Mouse (Mus musculus): ENCODE measurements at regions not wholly inside any gene's neighbourhood (a gene's known extent, or its start where the extent isn't known, plus 50 kb on each side); places are given as distances from the start of the nearest gene placed in this dataset.

DNA sequence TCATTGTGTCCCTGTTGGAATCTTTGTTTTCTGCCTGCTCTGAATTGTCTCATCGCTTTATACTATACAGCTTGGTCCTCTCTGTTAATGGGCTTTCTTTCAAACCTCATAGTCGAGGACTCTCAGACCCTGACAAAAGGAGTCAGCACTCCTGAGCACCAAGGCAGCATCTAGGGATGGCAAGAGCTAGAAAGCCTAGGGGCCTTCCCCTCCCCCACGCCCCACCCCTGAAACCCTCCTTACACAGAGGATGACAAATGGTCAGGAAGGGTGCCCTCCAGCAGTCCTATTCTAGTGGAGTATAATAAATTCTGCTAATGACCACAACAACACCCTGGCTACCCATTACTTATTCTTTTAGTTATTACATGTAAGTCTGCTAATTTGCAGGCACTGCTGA lies 74.4 kb downstream of the Tbx19 start:
- DNase-seq = no peak

DNA sequence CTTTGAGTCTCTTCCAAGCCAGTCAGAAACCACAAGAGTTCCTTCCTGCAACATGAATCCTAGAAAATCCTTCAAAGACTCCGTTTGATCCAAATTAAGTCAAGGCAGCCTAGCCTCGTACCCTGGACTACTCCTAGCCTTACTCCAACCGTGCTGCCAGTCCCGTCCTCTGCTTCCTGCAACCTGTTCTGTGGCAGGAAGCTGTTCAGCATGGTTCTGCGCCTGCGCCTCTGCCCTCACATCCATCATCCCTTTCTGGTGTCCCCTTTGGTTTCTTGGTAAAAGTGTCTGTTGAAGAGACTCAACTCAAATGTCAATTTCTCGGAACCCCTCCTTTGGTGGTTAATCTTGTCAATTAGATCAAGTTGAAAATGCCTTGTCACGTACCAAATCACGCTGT lies 75.8 kb downstream of the Tbx19 start:
- DNase-seq = no peak

- no peak for DNase-seq
Observed at GRCm38 (mm10) chr1:165084179-165084578, 76.4 kb downstream of the Tbx19 start.

GRCm38 (mm10) chr1:165080351-165080750 lies 80.2 kb downstream of the Tbx19 start:
- DNase-seq = no peak

GRCm38 (mm10) chr1:165077313-165077712 lies 83.3 kb downstream of the Tbx19 start:
- DNase-seq = no peak

DNA sequence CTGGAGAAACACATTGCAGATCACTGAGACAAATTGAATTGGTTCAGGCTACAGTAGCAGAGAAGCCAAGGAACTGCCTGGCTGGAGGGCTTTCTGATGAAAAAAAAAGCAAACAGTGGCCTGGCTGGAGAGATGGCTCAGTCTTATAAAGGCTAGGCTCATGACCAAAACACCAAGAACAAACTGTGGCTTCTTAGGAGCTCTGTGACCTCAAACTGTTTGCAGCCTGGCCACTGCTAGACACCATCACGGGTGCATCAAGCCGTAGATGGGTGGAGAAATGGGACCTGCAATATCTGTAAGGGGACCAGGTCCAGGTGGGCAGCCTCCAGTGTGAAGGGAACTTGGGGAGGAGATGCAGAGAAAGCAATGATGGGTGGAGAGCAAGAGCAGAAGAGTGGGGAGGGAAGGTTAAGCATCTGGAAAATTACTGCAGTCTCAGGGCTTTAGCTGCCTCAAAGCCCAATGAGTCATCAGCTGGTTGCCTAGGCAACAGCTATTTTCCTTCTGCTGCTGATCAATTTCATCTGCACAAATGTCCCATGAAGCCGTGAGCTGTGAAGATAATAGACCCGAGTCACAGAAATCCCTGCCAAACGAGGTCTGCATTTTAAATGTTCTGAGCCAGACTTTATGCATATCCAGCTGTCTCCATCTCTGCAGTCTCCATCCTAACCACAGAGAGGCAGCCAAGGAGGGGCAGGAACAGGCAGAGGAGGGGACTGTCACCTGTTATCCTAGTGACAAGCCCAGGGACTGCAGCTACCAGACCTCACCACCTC lies 85.1 kb downstream of the Tbx19 start:
- no peak for DNase-seq

DNA sequence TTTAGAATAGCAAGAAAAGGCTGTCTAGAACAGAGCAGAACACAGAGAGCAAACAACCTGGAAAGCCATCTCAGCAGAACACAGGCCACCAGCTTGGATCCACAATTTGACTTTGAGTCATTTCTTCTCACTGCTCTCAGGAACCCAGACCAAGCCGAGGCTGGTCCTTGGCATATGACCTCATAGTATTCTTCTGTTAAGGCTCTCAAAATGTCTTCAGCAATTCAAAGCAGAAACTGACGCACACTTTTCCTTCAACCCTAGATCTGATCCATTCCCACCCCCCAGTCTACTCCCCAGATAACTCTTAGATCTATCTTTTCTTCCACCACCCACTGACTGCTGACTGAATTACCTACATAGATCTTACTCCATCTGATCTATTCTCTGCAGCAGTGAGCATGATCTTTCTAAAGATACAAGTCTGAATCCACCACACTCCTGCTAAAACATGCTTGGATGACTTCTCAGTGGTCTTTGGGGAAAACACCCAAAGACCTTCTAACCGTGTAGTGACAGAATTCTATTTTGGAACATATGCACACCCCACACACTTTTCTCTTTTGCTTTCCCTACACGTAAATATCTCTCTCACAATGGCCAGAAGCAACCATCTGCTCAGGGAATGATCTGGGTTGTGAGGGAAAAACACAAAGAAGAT lies 88.6 kb downstream of the Tbx19 start:
- no peak for DNase-seq

DNA sequence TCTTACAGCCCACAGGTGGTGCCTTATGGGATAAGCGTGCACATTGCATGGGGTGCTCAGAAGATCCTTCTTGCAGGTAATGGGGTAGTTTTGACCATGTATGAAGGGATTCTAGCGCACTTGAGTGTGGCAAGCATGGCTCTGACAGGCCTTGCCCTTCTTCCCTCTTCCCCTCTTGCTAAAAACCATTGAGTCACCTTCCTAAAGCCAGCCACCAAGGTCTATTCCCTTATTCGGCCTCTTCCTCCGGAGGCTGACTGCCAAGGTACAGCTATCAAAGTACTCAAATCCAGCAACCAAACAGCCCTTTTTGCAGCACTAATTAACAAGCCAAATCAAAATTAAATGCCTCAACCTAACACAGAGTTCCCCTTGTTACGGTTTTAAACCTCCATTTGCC lies 95.6 kb downstream of the Tbx19 start:
- no peak for DNase-seq

- DNase-seq = no peak
Observed at GRCm38 (mm10) chr1:165062813-165063492, 97.6 kb downstream of the Tbx19 start.

DNA sequence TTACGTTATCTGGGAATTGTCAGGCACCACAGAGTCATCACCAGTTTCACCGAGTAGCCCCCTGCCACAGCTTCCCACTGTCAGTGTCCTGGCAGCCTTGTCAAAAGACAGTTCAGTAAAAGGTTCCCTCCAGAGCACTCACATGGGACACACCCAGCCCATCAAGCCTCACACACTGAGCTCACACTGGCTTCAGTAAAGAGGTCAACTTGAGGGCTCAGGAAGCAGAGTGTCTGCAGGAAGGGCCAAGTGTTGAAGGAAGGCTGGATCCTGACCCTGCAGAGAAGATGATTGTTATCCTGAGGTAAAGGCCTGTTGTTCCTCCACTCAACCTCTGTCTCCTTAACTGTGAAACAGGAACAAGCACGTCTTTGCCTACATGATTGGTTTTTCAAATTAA lies 99.2 kb downstream of the Tbx19 start:
- no peak for DNase-seq

DNA sequence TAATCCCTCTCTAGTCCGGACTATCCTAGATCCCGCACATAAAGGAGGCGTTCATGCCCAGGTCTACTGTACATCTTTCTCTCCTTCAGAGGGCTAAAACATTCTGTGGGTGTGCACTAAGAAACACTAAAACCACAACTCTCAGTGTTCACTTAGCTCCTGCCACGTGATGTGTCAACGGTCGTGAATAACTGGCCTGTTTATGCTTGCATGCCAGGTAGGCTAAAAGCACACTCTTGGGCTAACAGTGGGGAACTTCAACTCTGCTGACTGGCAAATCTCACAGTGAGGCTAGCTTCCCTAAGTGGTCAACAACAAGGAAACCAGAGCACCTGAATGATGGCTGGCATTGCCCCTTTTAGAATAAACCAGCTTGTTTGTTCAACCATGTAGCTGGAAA lies 106.3 kb downstream of the Tbx19 start:
- DNase-seq = no peak

- no peak for DNase-seq
Observed at GRCm38 (mm10) chr1:165051294-165051693, 109.3 kb downstream of the Tbx19 start.

- no peak for DNase-seq
Observed at GRCm38 (mm10) chr1:165050176-165050575, 110.4 kb downstream of the Tbx19 start.

DNA sequence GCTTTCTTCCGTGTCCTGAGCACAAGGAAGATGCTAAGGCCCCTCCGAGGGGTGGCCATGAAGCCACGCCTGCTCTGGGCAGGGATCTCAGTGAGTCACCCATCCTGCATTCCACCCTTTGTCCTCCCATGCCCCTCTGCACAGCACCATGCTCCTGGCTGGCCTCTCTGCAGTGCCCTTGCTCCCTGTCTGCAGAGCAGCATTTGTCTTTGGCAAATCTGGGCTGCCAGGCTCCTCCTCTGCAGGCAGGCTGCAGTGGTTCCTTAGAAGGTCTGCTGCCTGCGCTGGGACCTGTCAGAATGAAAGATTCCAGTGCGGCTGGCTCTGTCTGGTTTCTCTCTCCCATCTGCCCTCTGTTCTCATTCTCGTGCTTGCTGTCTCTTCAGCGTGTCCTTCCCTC lies 111.3 kb upstream of the Xcl1 start:
- DNase-seq = peak; percentile 48 to 51

GRCm38 (mm10) chr1:165046056-165046455 lies 110.7 kb upstream of the Xcl1 start:
- peak; percentile 42 to 57 for DNase-seq

DNA sequence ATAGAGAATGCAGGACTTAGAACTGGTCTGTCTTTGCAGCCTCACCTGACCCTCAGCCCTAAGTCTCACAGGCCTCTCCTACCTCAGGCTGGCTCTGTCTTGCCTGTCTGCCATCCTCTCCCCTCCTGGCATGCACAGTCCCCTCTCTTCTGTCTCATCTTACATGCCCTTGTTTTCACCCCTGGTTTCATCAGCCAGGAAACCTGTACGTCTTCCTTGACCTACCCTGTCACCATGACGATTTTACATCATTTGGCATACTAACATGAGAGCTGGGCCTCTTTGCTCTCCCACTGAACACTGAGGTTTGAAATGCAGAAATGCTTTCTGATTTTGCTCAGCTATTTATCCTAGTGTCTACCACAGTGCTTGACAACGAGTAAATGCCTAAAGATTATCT lies 108.0 kb upstream of the Xcl1 start:
- DNase-seq = no peak

DNA sequence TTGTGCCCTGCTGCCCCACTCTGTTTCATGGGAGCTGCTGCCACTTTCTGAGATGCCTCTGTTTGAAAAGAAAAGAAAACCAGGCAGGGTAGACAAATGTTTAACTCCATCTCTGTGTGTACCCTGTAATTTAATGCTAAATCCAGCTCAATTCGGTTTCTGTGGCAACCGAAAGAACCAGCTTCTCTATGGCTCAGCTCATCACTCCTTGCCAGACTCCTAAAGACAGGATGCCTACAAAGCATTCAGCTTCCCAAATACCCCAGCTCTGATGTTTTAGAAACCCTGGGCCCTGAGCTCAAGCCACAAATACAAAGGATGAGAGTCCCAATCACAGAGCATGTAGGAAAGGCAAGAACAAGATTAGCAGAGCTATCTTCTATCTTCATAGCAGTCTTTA lies 106.8 kb upstream of the Xcl1 start:
- no peak for DNase-seq

DNA sequence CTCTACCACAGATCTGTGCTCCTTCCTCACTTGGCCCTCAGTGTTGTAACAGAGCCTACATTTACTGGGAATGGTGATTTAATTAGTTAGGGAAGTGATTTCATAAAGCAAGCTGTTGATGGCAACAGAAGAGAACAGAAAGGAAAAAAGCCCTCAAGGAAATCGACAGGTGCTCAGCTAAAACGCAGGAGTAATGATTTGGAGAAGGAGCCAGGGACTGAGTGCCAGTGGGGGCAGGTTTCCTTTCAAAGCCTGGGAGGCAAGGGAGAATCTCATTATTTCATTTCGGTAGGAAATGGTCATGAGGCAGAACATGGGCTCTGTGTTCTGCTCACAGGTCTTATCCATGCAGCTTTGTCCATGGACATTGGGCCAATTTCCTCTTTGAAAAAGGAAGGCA lies 101.3 kb upstream of the Xcl1 start:
- DNase-seq = peak in 1 of 2 experiments; percentile 19

- DNase-seq = peak; percentile 68 to 78
Observed at GRCm38 (mm10) chr1:165035618-165036017, 100.3 kb upstream of the Xcl1 start.

GRCm38 (mm10) chr1:165020960-165021563 lies 85.7 kb upstream of the Xcl1 start:
- DNase-seq = no peak

DNA sequence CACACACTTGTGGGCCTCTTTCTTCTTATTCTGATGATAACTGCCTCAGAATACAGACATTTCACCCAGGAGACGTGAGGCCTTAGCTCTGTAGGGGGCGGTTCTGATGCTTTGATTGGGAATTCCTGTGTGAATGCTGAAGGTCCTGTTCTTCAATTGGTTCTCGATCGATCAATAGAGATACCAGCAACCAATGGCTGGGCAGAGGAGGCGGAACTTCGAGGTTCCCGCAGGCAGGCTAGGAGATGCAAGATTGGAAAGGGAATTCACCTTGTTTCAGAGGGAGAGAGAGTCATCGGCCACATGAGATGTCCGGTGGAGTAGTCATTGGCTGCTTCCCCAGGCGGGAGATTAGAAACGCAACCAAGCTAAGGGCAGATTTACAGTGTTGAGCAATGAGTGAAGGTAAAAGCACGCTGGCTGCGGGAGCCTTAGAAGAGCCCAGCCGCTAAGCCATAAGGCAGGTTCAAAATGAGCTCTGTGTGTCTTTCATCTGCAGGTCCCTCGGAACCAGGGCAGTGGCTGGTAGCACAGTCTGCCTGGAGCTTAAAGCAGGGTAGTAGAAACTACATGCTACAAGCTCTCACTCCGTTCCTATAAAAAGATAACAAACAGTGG lies 83.5 kb upstream of the Xcl1 start:
- peak; percentile 38 to 59 for DNase-seq

DNA sequence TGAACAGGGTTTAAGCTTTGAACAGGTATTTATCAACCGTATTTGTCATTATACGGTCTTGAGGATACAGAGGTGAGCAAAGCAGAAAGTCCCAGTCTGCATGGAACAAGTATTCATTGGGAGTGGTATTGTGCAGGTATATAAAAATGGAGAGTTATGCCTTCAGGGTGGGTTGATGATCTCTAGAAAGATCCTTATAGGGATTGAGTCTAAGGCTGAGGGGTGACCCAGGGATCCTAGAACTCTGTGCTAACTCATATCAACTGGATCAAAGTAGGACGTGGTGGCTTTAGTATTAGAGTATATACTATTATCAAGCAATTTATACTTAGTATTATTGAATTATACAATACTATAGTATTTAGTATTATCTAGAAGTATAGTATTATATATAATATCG lies 82.9 kb upstream of the Xcl1 start:
- no peak for DNase-seq

- no peak for DNase-seq
Observed at GRCm38 (mm10) chr1:165017793-165018192, 82.5 kb upstream of the Xcl1 start.

Measured in cerebellum, postnatal 25 days (tissue).